In genomic region chr16:24455361-24455855, GRCm38 (mm10) we compare ENCODE assay signal across 12 mouse cellular contexts.
"Had no signal": no experiment of that assay in that cellular context is flagged by ENCODE, and none has a peak within 500 bp of the region (broad histone marks: within the 10 kb centered on the region; RNA-seq: fewer than 3 reads in every experiment).

No protein-coding gene starts in this region.

- H3K9me3 ChIP-seq: limb, embryonic 13.5 days; midbrain, embryonic 12.5 days; neural tube, embryonic 13.5 days had no signal

- H3K9ac ChIP-seq: limb, embryonic 13.5 days; liver, embryonic 14.5 days; midbrain, embryonic 12.5 days; neural tube, embryonic 13.5 days had no signal

- H3K27me3 ChIP-seq: limb, embryonic 13.5 days; midbrain, embryonic 12.5 days; neural tube, embryonic 13.5 days had no signal

- ATAC-seq: midbrain, embryonic 16.5 days had no signal

- H3K27ac ChIP-seq: kidney, postnatal 0 days; limb, embryonic 13.5 days; liver, embryonic 14.5 days; midbrain, embryonic 12.5 days; neural tube, embryonic 13.5 days had no signal

- H3K36me3 ChIP-seq: midbrain, embryonic 12.5 days; neural tube, embryonic 13.5 days had no signal

- H3K4me3 ChIP-seq: limb, embryonic 13.5 days; midbrain, embryonic 12.5 days; neural tube, embryonic 13.5 days had no signal

- DNase-seq: kidney, adult 11 months; left cerebral cortex, postnatal 4 days; lung, adult 2 months; right cerebral cortex, postnatal 14 days; thymus, adult 18-20 months; thymus, postnatal 25 days had no signal

- H3K4me2 ChIP-seq: limb, embryonic 13.5 days; midbrain, embryonic 12.5 days; neural tube, embryonic 13.5 days had no signal
